Mouse (Mus musculus): ENCODE measurements around the gene Sntg2.
A peak's percentile ranks its signal among the peaks of the same experiment; 100 is the strongest.

Gene Sntg2

GRCm38 (mm10) chr12:30272242-30272985 is 100.8 kb downstream of the Sntg2 start:
- DNase-seq: no peak

GRCm38 (mm10) chr12:30264206-30264605 is 109.0 kb downstream of the Sntg2 start:
- DNase-seq: no peak

- DNase-seq: no peak
Observed at GRCm38 (mm10) chr12:30261187-30261586, 112.0 kb downstream of the Sntg2 start.

- DNase-seq: no peak
Observed at GRCm38 (mm10) chr12:30258641-30259040, 114.5 kb downstream of the Sntg2 start.

GRCm38 (mm10) chr12:30257664-30258063 is 115.5 kb downstream of the Sntg2 start:
- DNase-seq: no peak

- no peak for DNase-seq
Observed at GRCm38 (mm10) chr12:30256207-30256606, 117.0 kb downstream of the Sntg2 start.

GRCm38 (mm10) chr12:30254581-30254980 is 118.6 kb downstream of the Sntg2 start:
- DNase-seq: no peak

- no peak for DNase-seq
Observed at GRCm38 (mm10) chr12:30252381-30252780, 120.8 kb downstream of the Sntg2 start.

GRCm38 (mm10) chr12:30251283-30251829 is 121.8 kb downstream of the Sntg2 start:
- no peak for DNase-seq

GRCm38 (mm10) chr12:30249068-30249467 is 124.1 kb downstream of the Sntg2 start:
- DNase-seq: no peak

GRCm38 (mm10) chr12:30246286-30246945 is 126.8 kb downstream of the Sntg2 start:
- DNase-seq: peak; percentile 18 to 20

GRCm38 (mm10) chr12:30244194-30244593 is 129.0 kb downstream of the Sntg2 start:
- DNase-seq: peak in 1 of 2 experiments; percentile 7

- DNase-seq: no peak
Observed at GRCm38 (mm10) chr12:30240891-30241290, 132.3 kb downstream of the Sntg2 start.

- DNase-seq: no peak
Observed at GRCm38 (mm10) chr12:30234940-30235339, 138.2 kb downstream of the Sntg2 start.

GRCm38 (mm10) chr12:30228004-30228403 is 145.2 kb downstream of the Sntg2 start:
- DNase-seq: no peak

- DNase-seq: no peak
Observed at GRCm38 (mm10) chr12:30226247-30226646, 146.9 kb downstream of the Sntg2 start.

- no peak for DNase-seq
Observed at GRCm38 (mm10) chr12:30216762-30217441, 156.3 kb downstream of the Sntg2 start.

GRCm38 (mm10) chr12:30214761-30215160 is 158.4 kb downstream of the Sntg2 start:
- DNase-seq: no peak

GRCm38 (mm10) chr12:30210388-30210787 is 162.8 kb downstream of the Sntg2 start:
- no peak for DNase-seq

- DNase-seq: no peak
Observed at GRCm38 (mm10) chr12:30208527-30208926, 164.6 kb downstream of the Sntg2 start.

GRCm38 (mm10) chr12:30208087-30208486 is 165.1 kb downstream of the Sntg2 start:
- DNase-seq: no peak

- DNase-seq: no peak
Observed at GRCm38 (mm10) chr12:30204457-30204856, 168.7 kb downstream of the Sntg2 start.

- no peak for DNase-seq
Observed at GRCm38 (mm10) chr12:30202763-30203162, 170.4 kb downstream of the Sntg2 start.

- no peak for DNase-seq
Observed at GRCm38 (mm10) chr12:30201031-30201430, 172.1 kb downstream of the Sntg2 start.
